Mouse (Mus musculus): Measurements from ENCODE around the gene Muc4. TPM values are rescaled to one million over a fixed set of nuclear protein-coding genes. Genes with fewer than 3 reads are reported as not detected.

The Muc4 gene
- polyA plus RNA-seq, 1 experiment from 2014 or later, result 0.54 TPM

DNA sequence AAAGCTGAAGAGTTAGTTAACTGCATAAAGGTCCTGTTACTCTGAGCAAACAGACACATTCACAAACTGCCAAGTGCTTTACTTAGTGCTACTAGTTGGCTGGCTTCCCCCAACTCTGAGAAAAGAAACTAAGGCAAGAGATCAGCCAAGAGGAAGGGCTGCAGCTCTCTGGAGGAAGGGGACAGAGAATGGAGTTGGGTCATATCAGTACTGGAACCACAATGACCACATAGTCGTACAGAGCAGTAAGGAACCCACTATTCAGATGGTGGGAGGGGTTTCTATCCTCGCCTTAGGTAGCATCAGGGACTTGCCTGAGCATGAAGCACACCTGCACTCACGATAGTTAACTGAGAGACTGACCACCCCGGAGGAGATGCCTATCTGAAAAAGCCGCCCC lies 87.2 kb downstream of the Muc4 start:
- H3K4me3 ChIP-seq (replicated peaks), result no peak overlapping the region
- no peaks in the 10 kb centered on the region for H3K9me3 ChIP-seq (replicated peaks)
- no peak overlapping the region for H3K4me2 ChIP-seq
- peaks cover 5% of the 10 kb centered on the region; the same call in 1 of the 2 replicates for H3K4me1 ChIP-seq (replicated peaks)
- DNase-seq (no peak), ATAC-seq (ENCODE audit: low read depth) (no peak)
- H3K27ac ChIP-seq, result no peak overlapping the region
- no peaks in the 10 kb centered on the region for H3K27me3 ChIP-seq
- peaks cover 39% of the 10 kb centered on the region for H3K36me3 ChIP-seq
- no peak overlapping the region for H3K9ac ChIP-seq
- 50% methylated on average over 5 of the region's 5 CpGs for WGBS (ENCODE audit: insufficient replicate concordance)

- Histone ChIP-seq H3K36me3 (peaks cover 43% of the 10 kb centered on the region), H3K27me3 (no peaks in the 10 kb centered on the region), H3K27ac (no peak overlapping the region), H3K4me1 (replicated peaks) (peaks cover 5% of the 10 kb centered on the region; the same call in 1 of the 2 replicates), H3K9me3 (replicated peaks) (no peaks in the 10 kb centered on the region), H3K4me3 (replicated peaks) (no peak overlapping the region), H3K9ac (no peak overlapping the region), H3K4me2 (no peak overlapping the region)
- ATAC-seq (ENCODE audit: low read depth), result no peak
- no peak for DNase-seq
- 75% methylated on average over 8 of the region's 8 CpGs for WGBS (ENCODE audit: insufficient replicate concordance)
Observed at GRCm38 (mm10) chr16:32823487-32823886, 87.8 kb downstream of the Muc4 start.

DNA sequence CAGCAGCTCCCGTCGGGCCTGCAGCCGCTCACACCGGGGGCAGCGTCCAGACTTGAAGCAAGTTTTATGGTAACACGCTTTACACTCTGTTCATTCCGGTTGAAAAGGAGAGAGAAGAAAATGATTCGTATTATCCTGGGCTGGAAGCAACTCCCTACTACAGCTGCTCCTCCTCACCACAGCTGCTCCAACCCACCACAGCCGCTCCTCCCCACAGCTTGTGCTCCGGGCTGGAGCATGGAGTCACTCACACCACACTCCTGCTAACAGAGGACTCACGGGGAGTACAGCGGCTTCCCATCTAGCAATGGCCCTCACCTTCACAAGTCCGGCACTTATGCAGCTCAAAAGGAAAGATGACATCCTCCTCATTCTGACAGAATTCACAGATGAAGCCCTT lies 88.4 kb downstream of the Muc4 start:
- WGBS (ENCODE audit: insufficient replicate concordance), result 83% methylated on average over 13 of the region's 13 CpGs
- no peaks in the 10 kb centered on the region for H3K9me3 ChIP-seq (replicated peaks)
- H3K27ac ChIP-seq, result no peak overlapping the region
- no peak overlapping the region for H3K4me2 ChIP-seq
- H3K9ac ChIP-seq, result no peak overlapping the region
- H3K27me3 ChIP-seq, result no peaks in the 10 kb centered on the region
- ATAC-seq (ENCODE audit: low read depth) (no peak), DNase-seq (no peak)
- no peak overlapping the region for H3K4me3 ChIP-seq (replicated peaks)
- peaks cover 5% of the 10 kb centered on the region; the same call in 1 of the 2 replicates for H3K4me1 ChIP-seq (replicated peaks)
- H3K36me3 ChIP-seq, result peaks cover 45% of the 10 kb centered on the region

DNA sequence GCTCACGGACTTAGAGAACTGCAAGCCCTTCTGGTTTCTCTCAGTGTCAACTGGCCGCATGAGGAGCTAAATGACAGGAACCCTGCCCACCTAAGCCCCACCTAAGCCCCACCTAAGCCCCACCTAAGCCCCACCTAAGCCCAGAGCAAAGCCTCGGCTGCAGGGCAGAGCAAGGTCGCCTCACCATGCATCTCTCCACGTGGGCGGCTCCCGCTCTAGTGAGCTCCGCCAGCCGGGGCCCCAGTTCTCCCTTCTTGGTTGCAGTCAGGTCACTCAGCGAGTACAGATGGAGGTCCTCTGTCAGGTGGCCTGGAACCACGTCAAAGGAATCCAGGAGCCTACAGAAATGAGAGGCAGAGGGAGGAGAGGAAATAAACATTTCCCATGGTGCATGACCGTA lies 89.7 kb downstream of the Muc4 start:
- ATAC-seq (ENCODE audit: low read depth), result no peak
- Histone ChIP-seq H3K27ac (no peak overlapping the region), H3K9ac (no peak overlapping the region), H3K4me3 (replicated peaks) (no peak overlapping the region), H3K36me3 (peaks cover 45% of the 10 kb centered on the region), H3K4me1 (replicated peaks) (peaks cover 5% of the 10 kb centered on the region; the same call in 1 of the 2 replicates), H3K27me3 (no peaks in the 10 kb centered on the region), H3K9me3 (replicated peaks) (no peaks in the 10 kb centered on the region), H3K4me2 (no peak overlapping the region)
- no peak for DNase-seq
- 70% methylated on average over 12 of the region's 12 CpGs for WGBS (ENCODE audit: insufficient replicate concordance)

DNA sequence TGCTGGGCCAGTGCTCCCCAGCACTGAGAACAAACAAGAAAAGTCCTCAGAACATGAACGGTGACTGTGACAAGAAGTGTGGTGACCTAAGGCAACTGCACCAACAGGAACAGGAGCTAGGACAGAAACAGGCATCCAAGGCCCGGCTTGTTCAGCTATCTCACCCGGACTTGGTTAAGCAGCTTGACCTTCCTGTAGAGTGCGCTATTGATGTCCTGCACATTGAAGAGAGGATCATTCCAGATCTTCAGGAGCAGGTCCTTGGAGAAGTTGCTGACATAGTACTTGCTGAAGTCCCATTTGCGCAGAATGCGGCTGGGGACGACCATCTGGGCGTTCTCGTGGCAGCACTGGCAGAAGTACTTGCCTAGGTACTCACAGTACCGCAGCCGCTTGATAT lies 90.8 kb downstream of the Muc4 start:
- peaks cover 45% of the 10 kb centered on the region for H3K36me3 ChIP-seq
- no peaks in the 10 kb centered on the region for H3K9me3 ChIP-seq (replicated peaks)
- peaks cover 5% of the 10 kb centered on the region; the same call in 1 of the 2 replicates for H3K4me1 ChIP-seq (replicated peaks)
- ATAC-seq (ENCODE audit: low read depth) (no peak), DNase-seq (no peak)
- 88% methylated on average over 11 of the region's 11 CpGs for WGBS (ENCODE audit: insufficient replicate concordance)
- no peak overlapping the region for H3K4me3 ChIP-seq (replicated peaks)
- H3K4me2 ChIP-seq, result no peak overlapping the region
- no peak overlapping the region for H3K27ac ChIP-seq
- H3K9ac ChIP-seq, result no peak overlapping the region
- H3K27me3 ChIP-seq, result no peaks in the 10 kb centered on the region

DNA sequence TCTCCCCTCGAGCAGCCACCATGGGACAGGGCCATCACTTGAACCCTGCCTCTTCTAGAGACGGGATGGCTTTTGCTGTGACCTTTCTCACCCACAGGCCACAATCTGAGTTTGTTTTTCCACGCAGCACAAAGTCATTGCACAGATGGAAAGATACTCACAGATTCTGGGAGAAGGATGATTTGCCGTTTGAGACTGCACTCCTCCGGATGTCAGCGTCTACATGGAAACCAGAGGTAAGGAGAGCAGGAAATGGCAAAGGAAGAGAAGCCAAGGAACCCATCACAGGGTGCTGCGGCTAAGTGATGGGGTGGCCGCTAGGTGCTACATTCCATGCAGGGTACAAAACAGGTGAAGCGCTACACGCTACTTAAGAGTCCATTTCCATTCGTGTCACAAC lies 93.4 kb downstream of the Muc4 start:
- Histone ChIP-seq H3K4me2 (no peak overlapping the region), H3K27me3 (no peaks in the 10 kb centered on the region), H3K4me1 (replicated peaks) (no peaks in the 10 kb centered on the region), H3K4me3 (replicated peaks) (no peak overlapping the region), H3K36me3 (peaks cover 41% of the 10 kb centered on the region), H3K9me3 (replicated peaks) (no peaks in the 10 kb centered on the region), H3K27ac (no peak overlapping the region), H3K9ac (no peak overlapping the region)
- DNase-seq (no peak), ATAC-seq (ENCODE audit: low read depth) (no peak)
- WGBS (ENCODE audit: insufficient replicate concordance), result 83% methylated on average over 11 of the region's 11 CpGs

- peaks cover 29% of the 10 kb centered on the region for H3K36me3 ChIP-seq
- H3K4me3 ChIP-seq (replicated peaks), result no peak overlapping the region
- no peaks in the 10 kb centered on the region for H3K9me3 ChIP-seq (replicated peaks)
- no peaks in the 10 kb centered on the region for H3K4me1 ChIP-seq (replicated peaks)
- H3K9ac ChIP-seq, result no peak overlapping the region
- DNase-seq (no peak), ATAC-seq (ENCODE audit: low read depth) (no peak)
- 79% methylated on average over 4 of the region's 4 CpGs for WGBS (ENCODE audit: insufficient replicate concordance)
- H3K27ac ChIP-seq, result no peak overlapping the region
- no peaks in the 10 kb centered on the region for H3K27me3 ChIP-seq
- no peak overlapping the region for H3K4me2 ChIP-seq
Observed at GRCm38 (mm10) chr16:32831501-32831900, 95.8 kb downstream of the Muc4 start.

Other genes starting within 250 kb of the Muc4 start
- gene Slc51a, start 248.0 kb upstream of the Muc4 start, polyA plus RNA-seq (2015; fragmentation: Nextera tagmentation; extraction: Ambion mirVana), result 0.65 and 0.71 TPM in 2 replicates
- not detected in 2 replicates for gene Zdhhc19, start 239.6 kb upstream of the Muc4 start, polyA plus RNA-seq (2015; fragmentation: Nextera tagmentation; extraction: Ambion mirVana)
- gene Tfrc, start 127.0 kb upstream of the Muc4 start, polyA plus RNA-seq (2015; fragmentation: Nextera tagmentation; extraction: Ambion mirVana), result 262 and 322 TPM in 2 replicates
- 4.2 and 4.9 TPM in 2 replicates for gene Tnk2, start 92.0 kb upstream of the Muc4 start, polyA plus RNA-seq (2015; fragmentation: Nextera tagmentation; extraction: Ambion mirVana)
- gene Muc20, start 61.5 kb downstream of the Muc4 start, polyA plus RNA-seq (2015; fragmentation: Nextera tagmentation; extraction: Ambion mirVana), result 0.05 TPM in 1 of 2 replicates, not detected in the other
- not detected in 2 replicates for gene Smbd1, start 74.6 kb downstream of the Muc4 start, polyA plus RNA-seq (2015; fragmentation: Nextera tagmentation; extraction: Ambion mirVana)
- 34.0 and 42.4 TPM in 2 replicates for gene Fyttd1, start 141.6 kb downstream of the Muc4 start, polyA plus RNA-seq (2015; fragmentation: Nextera tagmentation; extraction: Ambion mirVana)
- 4.3 and 5.2 TPM in 2 replicates for gene Rubcn, start 141.9 kb downstream of the Muc4 start, polyA plus RNA-seq (2015; fragmentation: Nextera tagmentation; extraction: Ambion mirVana)
- gene Lrch3, start 178.2 kb downstream of the Muc4 start, polyA plus RNA-seq (2015; fragmentation: Nextera tagmentation; extraction: Ambion mirVana), result 6.2 and 6.7 TPM in 2 replicates

Data from liver, embryonic 13.5 days (tissue).